Mouse (Mus musculus) lung, adult 10 weeks (tissue): ENCODE measurements around the gene Pnmal2. TPM values are rescaled to one million over a fixed set of nuclear protein-coding genes. Genes with fewer than 3 reads are reported as not detected.

Experiments used
- polyA plus RNA-seq: library from polyadenylated mRNA; stranded (reverse); fragments of 350-450 nt; fragmentation: Illumina TruSeq; extraction: RNeasy Lipid Tissue Mini Kit (QIAGEN cat#74804); gene quantifications from one replicate; pipeline ENCODE4 v1.2.3, GENCODE M21; 2014; ENCODE audit warnings: low read depth, low replicate concordance; ENCODE audit not compliant: insufficient read depth

Pnmal2 gene
- 1.5 TPM for polyA plus RNA-seq

DNA sequence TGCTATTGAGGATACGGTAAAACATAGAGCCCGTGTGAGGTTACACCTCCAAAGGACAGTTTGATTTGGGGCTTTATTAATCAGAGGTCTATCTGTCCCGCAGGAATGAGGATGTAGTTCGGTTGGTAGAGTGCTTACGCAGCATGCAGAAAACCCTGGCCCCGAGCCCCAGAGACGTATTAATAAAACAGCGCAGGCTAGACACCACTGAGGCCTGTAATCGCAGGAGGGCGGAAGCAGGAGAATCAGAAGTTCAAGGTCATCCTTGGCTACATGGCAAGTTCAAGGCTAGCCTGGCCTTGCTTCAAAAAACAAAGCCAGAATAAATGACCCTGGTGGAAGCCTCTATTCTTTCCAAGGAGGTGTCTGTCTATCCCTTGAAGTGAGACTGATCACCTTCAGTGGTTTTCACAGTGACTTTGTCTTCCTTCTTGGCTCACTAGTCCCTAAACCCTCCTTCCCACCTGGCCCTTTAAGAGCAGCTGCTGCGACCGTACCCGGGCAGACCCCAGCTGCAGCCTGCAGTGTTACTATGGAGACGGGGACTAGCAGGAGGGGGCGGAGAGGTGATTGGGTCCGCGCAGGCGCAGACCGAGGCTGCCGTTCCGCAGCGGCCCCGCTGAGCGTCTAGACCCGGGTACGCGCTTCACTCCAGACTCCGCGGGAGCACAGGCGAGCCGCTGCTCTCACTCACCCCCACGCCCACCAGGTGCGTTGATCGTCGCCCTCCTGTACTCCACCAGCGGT is at the start of gene Pnmal2:
Pnmal2 (plus strand) TSS at position 622 of the 747 bp plus-strand sequence.

DNA sequence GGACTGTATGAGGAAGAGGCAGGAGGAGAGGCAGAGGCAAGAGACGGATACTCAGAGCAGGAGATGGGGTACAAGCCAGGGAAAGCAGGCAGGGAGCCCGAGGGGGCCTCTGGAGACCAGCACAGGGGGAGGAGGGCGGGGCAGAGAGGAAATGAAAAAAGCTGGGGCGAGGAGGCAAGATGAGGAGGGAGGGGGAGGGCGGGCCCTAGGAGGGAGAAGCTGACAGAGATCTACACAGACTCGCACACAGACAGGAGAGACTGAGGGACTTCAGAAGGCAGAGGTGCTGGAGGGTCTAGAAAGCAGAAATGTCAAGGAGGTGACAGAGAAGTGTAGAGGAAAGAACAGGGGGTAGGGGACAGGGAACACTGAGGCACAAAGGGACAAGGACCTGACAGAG is 38.2 kb upstream of the Pnmal2 start, which contains the start of gene Ptgir:
Ptgir (plus strand) TSS at position 210 of the 400 bp plus-strand sequence.

GRCm38 (mm10) chr7:16924037-16924834 is 20.2 kb upstream of the Pnmal2 start, which contains the start of gene Calm3:
Gene Calm3, minus strand, starts transcription at chr7:16924114.

GRCm38 (mm10) chr7:16959539-16960187 is 15.2 kb downstream of the Pnmal2 start, which contains the start of gene Pnmal1:
Gene Pnmal1, plus strand, starts transcription at chr7:16959679.

DNA sequence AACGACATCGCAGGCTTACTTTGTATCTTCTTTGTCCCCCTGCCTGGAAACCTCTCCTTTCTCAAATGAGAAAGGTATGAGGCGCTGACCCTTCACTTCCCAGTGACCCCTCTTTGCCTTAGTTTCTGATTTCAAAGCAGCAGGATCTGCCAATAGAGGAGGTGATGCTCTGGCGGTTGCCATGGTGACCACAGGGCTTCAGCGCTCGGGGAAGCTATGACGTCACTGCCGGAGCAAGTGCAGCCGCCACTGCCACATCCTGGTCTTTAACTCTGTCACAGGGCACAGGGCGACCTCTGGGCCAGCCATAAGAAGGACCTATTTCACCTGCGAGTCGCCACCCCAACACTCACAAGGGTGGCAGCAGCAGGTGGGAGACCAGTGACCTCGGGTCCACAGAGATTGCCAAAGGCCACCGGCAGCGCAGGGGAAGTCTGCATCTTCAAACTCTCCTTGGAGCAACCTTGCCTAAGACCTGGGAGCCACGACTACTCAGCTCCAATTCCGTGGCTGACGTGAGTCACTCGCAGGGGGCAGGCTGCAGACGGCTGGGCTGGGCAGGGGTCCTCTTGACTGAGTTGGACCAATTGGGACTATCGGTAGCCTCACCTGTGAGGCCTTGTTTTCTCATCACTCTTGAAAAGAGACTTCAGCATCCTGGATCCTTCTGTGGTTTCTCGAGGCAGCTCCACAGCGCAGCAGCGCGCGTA is 38.5 kb downstream of the Pnmal2 start, which contains the start of gene Gm42372:
Gm42372 (plus strand) TSS at position 228 of the 710 bp plus-strand sequence.

DNA sequence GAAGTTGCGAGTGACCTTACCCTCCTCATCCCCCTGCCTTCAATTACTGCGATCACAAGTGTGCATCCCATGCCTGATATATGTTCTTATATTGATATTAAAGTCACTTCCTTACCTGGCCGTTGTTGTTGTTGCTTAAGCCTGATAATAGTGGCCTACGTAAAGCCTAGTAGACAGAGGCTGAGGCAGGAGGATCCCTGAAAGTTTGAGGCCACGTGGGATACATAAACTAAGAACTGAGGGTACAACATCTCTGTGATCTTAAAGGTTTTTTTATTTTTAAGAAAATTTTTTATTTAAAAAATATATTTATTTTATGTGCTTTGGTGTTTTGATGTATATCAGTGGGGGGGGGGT is 47.9 kb downstream of the Pnmal2 start, which contains the start of gene Ccdc8:
Ccdc8 (plus strand) TSS at position 258 of the 357 bp plus-strand sequence.

Other genes starting within 250 kb of the Pnmal2 start
- gene Ceacam9, start 222.8 kb upstream of the Pnmal2 start, polyA plus RNA-seq, result not detected
- gene Ap2s1, start 206.3 kb upstream of the Pnmal2 start, polyA plus RNA-seq, result 163 TPM
- gene Slc1a5, start 163.3 kb upstream of the Pnmal2 start, polyA plus RNA-seq, result 68.9 TPM
- 33.9 TPM for gene Strn4, start 128.8 kb upstream of the Pnmal2 start, polyA plus RNA-seq
- gene Fkrp, start 128.0 kb upstream of the Pnmal2 start, polyA plus RNA-seq, result 11.8 TPM
- gene Prkd2, start 101.8 kb upstream of the Pnmal2 start, polyA plus RNA-seq, result 32.2 TPM
- gene Dact3, start 69.4 kb upstream of the Pnmal2 start, polyA plus RNA-seq, result 7.2 TPM
- gene Gng8, start 52.9 kb upstream of the Pnmal2 start, polyA plus RNA-seq, result 7.3 TPM
- gene Ptgir, start 38.2 kb upstream of the Pnmal2 start, polyA plus RNA-seq, result 2.2 TPM
- gene Calm3, start 20.6 kb upstream of the Pnmal2 start, polyA plus RNA-seq, result 135 TPM
- gene Pnmal1, start 15.0 kb downstream of the Pnmal2 start, polyA plus RNA-seq, result not detected
- gene Gm42372, start 38.4 kb downstream of the Pnmal2 start, polyA plus RNA-seq, result not detected
- gene Ccdc8, start 48.0 kb downstream of the Pnmal2 start, polyA plus RNA-seq, result 3.4 TPM
- gene Ppp5c, start 83.2 kb downstream of the Pnmal2 start, polyA plus RNA-seq, result 51.7 TPM
- gene Hif3a, start 117.7 kb downstream of the Pnmal2 start, polyA plus RNA-seq, result 0.50 TPM
- not detected for gene Psg16, start 129.4 kb downstream of the Pnmal2 start, polyA plus RNA-seq
- gene Ceacam3, start 205.6 kb downstream of the Pnmal2 start, polyA plus RNA-seq, result not detected